Mouse (Mus musculus): ENCODE data around the gene Atp6v0b.

Gene Atp6v0b

DNA sequence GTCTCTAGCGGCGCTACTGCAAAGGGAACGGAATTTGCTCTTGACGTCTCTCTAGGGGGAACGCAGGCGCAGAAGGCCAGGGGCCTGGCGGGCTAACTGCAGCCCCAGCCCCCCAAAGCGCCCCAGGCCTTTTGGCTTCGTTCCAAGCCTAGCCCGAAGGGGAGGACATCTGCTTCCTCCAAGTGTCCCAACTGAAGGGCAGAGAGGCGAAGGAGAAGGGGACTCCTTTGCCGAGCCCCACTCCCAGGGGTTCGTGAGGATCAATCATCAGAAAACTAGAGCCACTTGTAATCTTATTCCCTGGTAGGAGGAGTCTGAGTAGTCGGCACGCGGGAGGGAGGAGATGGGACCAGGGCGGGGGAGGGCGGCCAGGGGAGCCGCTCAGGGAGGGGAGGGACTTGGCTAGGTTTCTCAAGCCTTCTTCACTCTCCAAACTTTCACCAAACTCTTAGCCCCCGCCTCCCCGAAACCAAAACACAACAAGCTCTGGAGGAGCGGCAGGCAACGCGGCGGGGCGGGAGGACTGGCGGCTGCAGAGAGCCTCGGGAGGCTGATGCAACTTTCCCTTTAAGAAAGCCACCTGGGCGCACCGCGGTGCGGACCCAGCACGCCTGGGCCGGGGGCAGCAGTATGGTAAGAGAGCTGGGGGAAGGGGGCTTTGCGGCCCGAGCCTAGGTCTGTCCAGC, 52.1 kb downstream of the Atp6v0b start:
- peak; percentile 81 to 89 for DNase-seq

DNA sequence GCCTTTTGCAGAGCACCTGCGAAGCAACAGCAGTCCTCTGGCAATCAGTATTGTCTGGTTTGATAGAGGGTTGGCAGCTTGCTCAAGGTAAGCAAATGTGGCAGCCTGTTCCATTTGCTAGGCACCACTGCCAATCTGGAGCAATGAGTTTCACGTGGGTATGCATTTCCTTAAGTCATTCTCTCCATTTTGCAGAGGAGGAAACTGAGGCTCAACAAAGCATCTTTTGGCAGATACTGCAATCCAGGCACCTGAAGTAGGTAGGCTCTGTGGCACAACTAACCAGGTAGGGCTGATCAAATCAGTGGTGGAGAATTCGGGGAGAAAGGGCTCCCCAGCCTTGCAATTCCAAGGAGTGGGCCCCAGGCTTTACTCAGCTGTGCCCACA, 52.7 kb downstream of the Atp6v0b start, which contains the start of gene Slc6a9:
Gene Slc6a9 (plus strand): TSS at position 50 of the 388 bp plus-strand sequence.
- DNase-seq, result no peak

Data from kidney, postnatal 25 days (tissue).